Mouse (Mus musculus) forebrain, embryonic 11.5 days (tissue): Measurements from ENCODE around the gene Armh1. TPM values are rescaled to one million over a fixed set of nuclear protein-coding genes. Genes with fewer than 3 reads are reported as not detected.

Experiments
- ATAC-seq: fragments of 200-750 bp; cut with Nextera tagmentation; replicated peaks from 2 replicates; pipeline ENCODE4 v1.8.0; 2017; ENCODE audit warnings: moderate TSS enrichment; ENCODE audit not compliant: low FRiP score
- DNase-seq: peaks from one replicate; pipeline ENCODE4 v3.0.0-alpha.2; 2017; ENCODE audit warnings: low spot score
- H3K27ac ChIP-seq: fragments of 300-500 bp; sonication (generic); 2 replicates; pipeline ENCODE4 v1.5.1; 2014; ENCODE audit warnings: low read depth, low read length
- H3K27me3 ChIP-seq: fragments of 300-500 bp; sonication (generic); 2 replicates; pipeline ENCODE4 v1.6.1; 2014; ENCODE audit warnings: mild to moderate bottlenecking, low read length, mixed read lengths; ENCODE audit not compliant: control insufficient read depth, insufficient read depth
- H3K36me3 ChIP-seq: fragments of 300-500 bp; sonication (generic); 2 replicates; pipeline ENCODE4 v1.6.1; 2014; ENCODE audit warnings: mild to moderate bottlenecking, low read length, moderate library complexity, mixed read lengths; ENCODE audit not compliant: control insufficient read depth, insufficient read depth
- H3K4me1 ChIP-seq: fragments of 300-500 bp; sonication (generic); replicated peaks from 2 replicates; pipeline ENCODE4 v1.6.1; 2014; ENCODE audit warnings: low read length, mixed read lengths; ENCODE audit not compliant: control insufficient read depth, insufficient read depth
- H3K4me2 ChIP-seq: fragments of 300-500 bp; sonication (generic); 2 replicates; pipeline ENCODE4 v1.6.1; 2014; ENCODE audit warnings: low read depth, mild to moderate bottlenecking, low read length, moderate library complexity, mixed read lengths; ENCODE audit not compliant: severe bottlenecking
- H3K4me3 ChIP-seq: fragments of 300-500 bp; sonication (generic); 2 replicates; pipeline ENCODE4 v1.5.1; 2014; ENCODE audit warnings: low read depth, low read length
- H3K9ac ChIP-seq: fragments of 300-500 bp; sonication (generic); 2 replicates; pipeline ENCODE4 v1.6.1; 2014; ENCODE audit warnings: low read length
- H3K9me3 ChIP-seq: fragments of 300-500 bp; sonication (generic); 2 replicates; pipeline ENCODE4 v1.6.1; 2016; ENCODE audit warnings: low read length, mixed read lengths; ENCODE audit not compliant: control insufficient read depth
- WGBS: fragments of 180-500 bp; shearing (Covaris S2); extraction: QIAGEN DNeasy Blood & Tissue Kit; methylation state at CpG from one replicate; pipeline ENCODE4 v1.1.7; 2014; 5-methylcytosine and 5-hydroxymethylcytosine counted together
- polyA plus RNA-seq: library from polyadenylated mRNA; unstranded; fragments of >200 nt; fragmentation: Nextera tagmentation; extraction: Ambion mirVana; gene quantifications from 2 replicates; pipeline ENCODE4 v1.2.1, GENCODE M21; 2014

Armh1 gene
- polyA plus RNA-seq, 1 experiment from 2014 or later, result 0.49 TPM

DNA sequence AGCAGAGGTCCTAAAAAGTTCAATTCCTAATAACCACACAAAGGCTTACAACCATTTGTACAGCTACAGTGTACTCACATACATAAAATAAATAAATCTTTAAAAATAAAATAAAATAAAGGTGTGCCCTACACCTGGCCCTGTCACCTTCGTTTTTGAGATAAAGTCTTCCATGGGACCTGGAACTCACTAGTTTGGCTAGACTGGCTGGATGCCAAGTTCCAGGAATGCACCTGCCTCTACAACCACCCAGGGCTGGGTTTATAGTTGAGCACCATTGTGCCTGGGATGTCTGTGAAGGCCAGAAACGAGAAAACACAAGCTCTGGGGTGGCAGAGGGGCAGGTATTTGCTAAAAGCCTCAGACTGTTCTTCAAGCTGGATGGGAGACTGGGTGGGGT lies 12.8 kb downstream of the Armh1 start:
- no peak overlapping the region for H3K4me3 ChIP-seq
- DNase-seq, result no peak
- WGBS, result 58% methylated on average over 2 of the region's 2 CpGs
- no peaks in the 10 kb centered on the region for H3K27me3 ChIP-seq
- H3K27ac ChIP-seq, result no peak overlapping the region
- no peaks in the 10 kb centered on the region for H3K36me3 ChIP-seq
- ATAC-seq, result no peak
- no peaks in the 10 kb centered on the region for H3K4me1 ChIP-seq
- H3K4me2 ChIP-seq, result no peak overlapping the region
- H3K9me3 ChIP-seq, result no peaks in the 10 kb centered on the region
- H3K9ac ChIP-seq, result no peak overlapping the region

DNA sequence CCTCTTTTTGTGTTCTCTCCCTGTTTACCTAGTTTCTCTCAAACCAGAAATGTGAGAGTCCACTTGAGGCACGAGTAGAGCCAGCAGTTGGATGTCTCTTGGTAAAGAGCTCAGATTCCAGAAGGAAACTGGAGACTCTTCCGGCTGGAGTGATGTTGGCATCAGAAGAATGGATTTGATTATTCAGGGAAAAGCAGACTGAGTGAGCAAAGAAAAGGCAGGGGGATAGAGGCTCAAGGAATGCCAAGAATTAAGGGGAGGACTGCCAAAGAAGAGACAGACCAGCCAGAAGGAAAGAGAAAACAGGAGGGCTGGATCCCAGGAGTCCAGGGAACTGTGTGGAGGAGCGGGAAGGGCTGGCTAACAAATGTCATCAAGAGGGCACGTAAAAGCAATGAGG lies 16.1 kb downstream of the Armh1 start:
- Histone ChIP-seq H3K4me2 (no peak overlapping the region), H3K27ac (no peak overlapping the region), H3K36me3 (no peaks in the 10 kb centered on the region), H3K4me3 (no peak overlapping the region), H3K9ac (no peak overlapping the region), H3K9me3 (no peaks in the 10 kb centered on the region), H3K27me3 (no peaks in the 10 kb centered on the region), H3K4me1 (no peaks in the 10 kb centered on the region)
- ATAC-seq, result no peak
- no peak for DNase-seq
- 64% methylated on average over 4 of the region's 4 CpGs for WGBS

DNA sequence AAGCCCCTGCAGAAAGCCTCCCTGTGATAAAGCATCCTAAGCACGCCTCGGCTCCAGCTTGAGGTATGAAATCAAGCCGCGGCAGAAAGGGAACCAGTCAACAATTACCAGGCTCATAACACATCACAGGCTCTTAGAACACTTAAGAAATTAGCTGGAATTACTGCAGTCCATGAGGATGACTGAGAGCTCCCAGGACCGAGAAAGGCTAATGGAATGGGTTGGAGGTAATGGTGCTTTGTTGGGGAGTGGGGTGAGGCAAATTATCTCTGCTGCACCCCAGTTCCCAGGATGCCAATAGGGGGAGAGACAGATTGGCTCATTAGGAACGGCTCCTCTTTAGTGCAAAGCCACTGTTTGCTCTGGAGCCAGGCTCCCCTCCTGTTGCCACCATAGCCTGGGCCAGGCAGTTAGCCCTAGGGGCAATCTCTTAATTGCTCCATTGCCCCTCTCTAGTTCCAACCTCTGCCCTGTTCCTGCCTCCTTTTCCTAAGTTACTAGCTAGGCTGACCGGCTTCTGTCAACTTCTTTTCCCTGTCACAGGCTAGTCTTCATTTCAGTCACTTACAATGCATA lies 17.7 kb downstream of the Armh1 start:
- WGBS, result 69% methylated on average over 7 of the region's 7 CpGs
- ATAC-seq (no peak), DNase-seq (no peak)
- Histone ChIP-seq H3K4me3 (no peak overlapping the region), H3K27me3 (no peaks in the 10 kb centered on the region), H3K9ac (no peak overlapping the region), H3K27ac (no peak overlapping the region), H3K9me3 (no peaks in the 10 kb centered on the region), H3K36me3 (no peaks in the 10 kb centered on the region), H3K4me1 (no peaks in the 10 kb centered on the region), H3K4me2 (no peak overlapping the region)

DNA sequence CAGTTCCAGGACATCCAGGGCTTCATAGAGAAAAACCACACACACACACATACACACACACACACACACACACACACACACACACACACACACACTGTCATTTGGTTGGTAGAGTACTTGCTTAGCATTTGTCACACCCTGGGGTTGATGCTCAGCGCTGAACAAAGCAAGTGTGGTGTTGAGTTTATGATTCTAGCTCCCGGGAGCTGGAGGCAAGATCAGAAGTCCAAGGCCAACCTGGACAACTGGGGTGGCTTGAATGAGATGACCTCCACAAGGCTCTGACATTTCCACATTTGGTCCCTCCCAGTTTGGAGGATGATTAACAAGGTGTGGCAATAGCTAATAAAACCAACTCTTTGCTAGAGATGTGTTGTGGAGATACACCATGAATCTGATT lies 20.7 kb downstream of the Armh1 start:
- H3K36me3 ChIP-seq, result no peaks in the 10 kb centered on the region
- H3K4me3 ChIP-seq, result no peak overlapping the region
- no peak overlapping the region for H3K9ac ChIP-seq
- H3K4me1 ChIP-seq, result no peaks in the 10 kb centered on the region
- DNase-seq, result no peak
- no peak overlapping the region for H3K27ac ChIP-seq
- no peaks in the 10 kb centered on the region for H3K9me3 ChIP-seq
- 92% methylated on average over 2 of the region's 2 CpGs for WGBS
- no peak for ATAC-seq
- no peak overlapping the region for H3K4me2 ChIP-seq
- H3K27me3 ChIP-seq, result no peaks in the 10 kb centered on the region

DNA sequence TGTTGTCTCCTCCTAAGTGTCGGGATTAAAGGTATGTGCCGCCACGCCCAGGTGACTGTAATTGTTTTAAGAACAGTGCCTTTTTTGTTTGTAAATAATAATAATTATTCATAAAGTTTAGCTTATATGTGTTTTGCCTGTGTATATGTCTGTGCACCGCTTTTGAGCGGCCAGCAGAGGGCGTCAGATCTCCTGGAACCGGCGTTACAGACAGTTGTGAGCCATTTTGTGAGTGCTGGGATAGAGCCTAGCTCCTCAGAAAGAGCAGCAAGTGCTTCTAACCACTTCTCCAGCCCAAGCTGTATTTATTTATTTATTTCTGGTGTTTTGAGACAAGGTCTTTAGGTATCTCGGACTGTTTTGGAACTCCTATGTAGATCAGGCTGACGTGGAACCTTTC lies 21.6 kb downstream of the Armh1 start:
- Histone ChIP-seq H3K4me1 (no peaks in the 10 kb centered on the region), H3K4me2 (no peak overlapping the region), H3K9me3 (no peaks in the 10 kb centered on the region), H3K27me3 (no peaks in the 10 kb centered on the region), H3K4me3 (no peak overlapping the region), H3K27ac (no peak overlapping the region), H3K9ac (no peak overlapping the region), H3K36me3 (no peaks in the 10 kb centered on the region)
- ATAC-seq (no peak), DNase-seq (no peak)
- 53% methylated on average over 10 of the region's 10 CpGs for WGBS

DNA sequence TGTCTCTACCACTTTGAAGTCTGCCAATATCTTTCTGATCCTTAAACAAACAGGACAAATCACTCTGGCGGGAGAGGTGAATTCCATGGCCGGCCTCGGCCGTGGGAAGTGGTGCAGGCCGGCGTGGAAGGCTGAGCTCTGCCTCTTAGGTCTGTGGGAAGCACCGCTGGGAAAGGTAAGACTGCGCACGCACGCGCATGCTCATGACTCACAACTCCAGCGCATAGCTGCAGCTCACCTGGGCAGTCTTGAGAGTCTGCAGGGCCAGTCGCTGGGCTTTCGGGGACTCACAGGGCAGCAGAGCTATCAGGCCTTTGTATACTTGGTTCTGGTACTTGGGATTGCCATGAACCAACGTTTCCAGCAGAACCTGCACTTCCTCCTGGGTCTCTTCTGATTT lies 22.3 kb downstream of the Armh1 start:
- ATAC-seq (no peak), DNase-seq (no peak)
- WGBS, result 75% methylated on average over 15 of the region's 15 CpGs
- H3K4me1 ChIP-seq, result no peaks in the 10 kb centered on the region
- no peak overlapping the region for H3K4me3 ChIP-seq
- H3K9ac ChIP-seq, result no peak overlapping the region
- no peak overlapping the region for H3K27ac ChIP-seq
- no peaks in the 10 kb centered on the region for H3K27me3 ChIP-seq
- H3K36me3 ChIP-seq, result no peaks in the 10 kb centered on the region
- H3K9me3 ChIP-seq, result no peaks in the 10 kb centered on the region
- no peak overlapping the region for H3K4me2 ChIP-seq

DNA sequence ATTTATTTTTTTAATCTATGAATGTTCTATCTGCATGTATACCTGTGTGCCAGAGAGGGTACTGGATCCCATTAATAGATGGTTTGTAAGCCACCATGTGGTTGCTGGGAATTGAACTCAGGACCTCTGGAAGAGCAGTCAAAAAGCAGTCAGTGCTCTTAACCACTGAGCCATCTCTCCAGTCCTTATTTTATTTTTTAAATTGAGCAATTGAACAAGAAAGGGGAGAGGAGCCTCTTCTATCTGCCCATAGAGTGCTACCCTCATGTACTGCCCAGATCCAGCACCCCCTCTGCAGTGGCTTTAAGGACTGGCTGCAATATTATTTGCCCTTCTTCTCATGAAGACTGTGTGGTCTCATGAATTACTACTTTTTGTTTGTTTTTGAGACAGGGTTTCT lies 26.7 kb downstream of the Armh1 start:
- H3K9ac ChIP-seq, result no peak overlapping the region
- H3K9me3 ChIP-seq, result no peaks in the 10 kb centered on the region
- H3K36me3 ChIP-seq, result no peaks in the 10 kb centered on the region
- H3K27me3 ChIP-seq, result no peaks in the 10 kb centered on the region
- DNase-seq (no peak), ATAC-seq (no peak)
- no peaks in the 10 kb centered on the region for H3K4me1 ChIP-seq
- no peak overlapping the region for H3K4me3 ChIP-seq
- no peak overlapping the region for H3K4me2 ChIP-seq
- no peak overlapping the region for H3K27ac ChIP-seq

DNA sequence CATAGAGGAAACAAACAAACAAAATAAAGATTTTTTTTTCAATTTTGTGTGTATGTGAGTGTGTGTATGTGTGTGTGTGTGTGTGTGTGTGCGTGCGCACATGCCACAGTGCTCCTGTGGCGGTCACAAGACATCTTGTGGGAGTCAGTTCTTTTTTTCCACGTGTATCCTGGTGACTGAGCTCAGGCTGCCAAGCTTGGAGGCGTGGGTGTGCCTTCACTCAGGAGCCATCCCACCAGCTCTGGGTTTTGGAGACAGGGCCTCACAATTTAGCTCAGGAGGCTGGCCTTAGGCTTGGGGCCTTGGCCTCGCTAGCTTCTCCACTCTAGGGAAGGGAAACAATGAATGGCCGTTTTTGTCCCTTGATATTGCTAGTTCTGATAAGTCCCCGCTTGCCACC lies 27.8 kb downstream of the Armh1 start:
- H3K27me3 ChIP-seq, result no peaks in the 10 kb centered on the region
- H3K9me3 ChIP-seq, result no peaks in the 10 kb centered on the region
- DNase-seq, result no peak
- WGBS, result 83% methylated on average over 8 of the region's 8 CpGs
- no peak for ATAC-seq
- H3K36me3 ChIP-seq, result no peaks in the 10 kb centered on the region
- H3K4me2 ChIP-seq, result no peak overlapping the region
- H3K9ac ChIP-seq, result no peak overlapping the region
- no peak overlapping the region for H3K27ac ChIP-seq
- no peak overlapping the region for H3K4me3 ChIP-seq
- H3K4me1 ChIP-seq, result no peaks in the 10 kb centered on the region

DNA sequence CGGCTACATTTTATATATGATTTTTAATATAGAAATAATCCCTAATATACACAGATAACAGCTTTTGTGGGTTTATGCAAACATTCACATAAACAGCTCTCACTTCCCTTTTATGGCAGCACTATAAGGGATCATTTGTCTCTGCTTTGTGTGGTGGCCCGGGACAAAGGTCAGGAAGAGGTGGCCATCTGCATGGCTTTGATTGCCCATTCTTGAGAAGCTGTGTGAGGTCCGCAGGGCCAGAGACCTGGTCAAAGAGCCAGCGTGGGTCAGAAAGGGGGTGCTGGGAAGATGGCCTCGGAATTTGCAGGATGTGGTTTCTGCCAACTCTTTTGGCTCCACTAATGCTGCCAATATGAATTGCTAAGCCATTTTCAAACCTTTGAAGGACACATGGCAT lies 28.9 kb downstream of the Armh1 start:
- Histone ChIP-seq H3K27ac (no peak overlapping the region), H3K4me1 (no peaks in the 10 kb centered on the region), H3K4me2 (no peak overlapping the region), H3K9me3 (no peaks in the 10 kb centered on the region), H3K27me3 (no peaks in the 10 kb centered on the region), H3K4me3 (no peak overlapping the region), H3K36me3 (no peaks in the 10 kb centered on the region), H3K9ac (no peak overlapping the region)
- no peak for DNase-seq
- 67% methylated on average over 5 of the region's 5 CpGs for WGBS
- ATAC-seq, result no peak
